Mouse (Mus musculus) midbrain, embryonic 11.5 days (tissue): ENCODE measurements around the gene Cnih2. TPM values are rescaled to one million over a fixed set of nuclear protein-coding genes. Genes with fewer than 3 reads are reported as not detected.

Experiments used
- ATAC-seq: fragments of 200-750 bp; cut with Nextera tagmentation; 2 replicates; pipeline ENCODE4 v1.8.0; 2017; ENCODE audit warnings: moderate TSS enrichment, moderate library complexity; ENCODE audit not compliant: low FRiP score
- DNase-seq: peaks from one replicate; pipeline ENCODE4 v3.0.0; 2015; ENCODE audit warnings: low spot score; ENCODE audit errors: missing footprints
- H3K27ac ChIP-seq: fragments of 300-500 bp; sonication (generic); 2 replicates; pipeline ENCODE4 v1.5.1; 2014; ENCODE audit warnings: low read depth, low read length
- H3K27me3 ChIP-seq: fragments of 300-500 bp; sonication (generic); 2 replicates; pipeline ENCODE4 v1.6.1; 2014; ENCODE audit warnings: mild to moderate bottlenecking, low read length, moderate library complexity, mixed read lengths; ENCODE audit not compliant: control insufficient read depth, insufficient read depth
- H3K36me3 ChIP-seq: fragments of 300-500 bp; sonication (generic); 2 replicates; pipeline ENCODE4 v1.6.1; 2014; ENCODE audit warnings: mild to moderate bottlenecking, low read length, moderate library complexity, mixed read lengths; ENCODE audit not compliant: control insufficient read depth, insufficient read depth
- H3K4me1 ChIP-seq: fragments of 300-500 bp; sonication (generic); 2 replicates; pipeline ENCODE4 v1.6.1; 2014; ENCODE audit warnings: low read length; ENCODE audit not compliant: control insufficient read depth, insufficient read depth
- H3K4me2 ChIP-seq: fragments of 300-500 bp; sonication (generic); 2 replicates; pipeline ENCODE4 v1.6.1; 2014; ENCODE audit warnings: mild to moderate bottlenecking, moderate library complexity
- H3K4me3 ChIP-seq: fragments of 300-500 bp; sonication (generic); 2 replicates; pipeline ENCODE4 v1.5.1; 2014; ENCODE audit warnings: low read depth, low read length
- H3K9ac ChIP-seq: fragments of 300-500 bp; sonication (generic); 2 replicates; pipeline ENCODE4 v1.6.1; 2014; ENCODE audit warnings: low read length
- H3K9me3 ChIP-seq: fragments of 300-500 bp; sonication (generic); 2 replicates; pipeline ENCODE4 v1.6.1; 2016; ENCODE audit warnings: low read length; ENCODE audit not compliant: control insufficient read depth
- WGBS: fragments of 180-500 bp; shearing (Covaris S2); extraction: QIAGEN DNeasy Blood & Tissue Kit; methylation state at CpG from one replicate; pipeline ENCODE4 v1.1.7; 2014; 5-methylcytosine and 5-hydroxymethylcytosine counted together
- polyA plus RNA-seq: library from polyadenylated mRNA; unstranded; fragments of >200 nt; fragmentation: Nextera tagmentation; extraction: Ambion mirVana; gene quantifications from 2 replicates; pipeline ENCODE4 v1.2.1, GENCODE M21; 2014

Cnih2 gene
- 106 and 115 TPM in 2 replicates for polyA plus RNA-seq

- DNase-seq (peak; percentile 98), ATAC-seq (peak; percentile 65)
- peak within 1 kb of the TSS; percentile 68 for H3K27ac ChIP-seq
- peak within 1 kb of the TSS; percentile 91 for H3K9ac ChIP-seq
- peak within 1 kb of the TSS; percentile 69 for H3K4me3 ChIP-seq
- H3K4me2 ChIP-seq: peak within 1 kb of the TSS; percentile 99
- 3% methylated on average over 46 of the region's 48 CpGs for WGBS
- peaks cover 48% of the 10 kb centered on the region for H3K4me1 ChIP-seq
- peaks cover 13% of the 10 kb centered on the region for H3K36me3 ChIP-seq
- no peaks in the 10 kb centered on the region for H3K27me3 ChIP-seq
- no peaks in the 10 kb centered on the region for H3K9me3 ChIP-seq
These were observed at the start of gene Cnih2 for GRCm38 (mm10) chr19:5098363-5099143. TSS of gene Cnih2 (minus strand) at chr19:5098521.

- Histone ChIP-seq H3K4me2 (no peak overlapping the region), H3K9ac (no peak overlapping the region), H3K36me3 (no peaks in the 10 kb centered on the region), H3K4me1 (no peaks in the 10 kb centered on the region), H3K27me3 (no peaks in the 10 kb centered on the region), H3K27ac (no peak overlapping the region), H3K4me3 (no peak overlapping the region), H3K9me3 (no peaks in the 10 kb centered on the region)
- WGBS: 0% methylated on average over 2 of the region's 2 CpGs
- DNase-seq (peak; percentile 92), ATAC-seq (no peak)
These were observed 41.3 kb upstream of the Cnih2 start for GRCm38 (mm10) chr19:5139640-5140039.

- WGBS: 72% methylated on average over 4 of the region's 4 CpGs
- DNase-seq: no peak
These were observed 32.9 kb upstream of the Cnih2 start for GRCm38 (mm10) chr19:5131237-5131636.

GRCm38 (mm10) chr19:5129770-5130169 is 31.4 kb upstream of the Cnih2 start:
- H3K4me2 ChIP-seq: no peak overlapping the region
- H3K27ac ChIP-seq: no peak overlapping the region
- no peak for ATAC-seq
- peak; percentile 77 for DNase-seq
- WGBS: 36% methylated on average over 1 of the region's 1 CpGs
- H3K9ac ChIP-seq: no peak overlapping the region
- no peaks in the 10 kb centered on the region for H3K36me3 ChIP-seq
- H3K9me3 ChIP-seq: no peaks in the 10 kb centered on the region
- H3K4me1 ChIP-seq: no peaks in the 10 kb centered on the region
- H3K27me3 ChIP-seq: no peaks in the 10 kb centered on the region
- no peak overlapping the region for H3K4me3 ChIP-seq

More at GRCm38 (mm10) chr19:5131237-5131636, 32.9 kb upstream of the Cnih2 start:
- no peaks in the 10 kb centered on the region for H3K9me3 ChIP-seq
- no peak overlapping the region for H3K4me2 ChIP-seq
- H3K4me1 ChIP-seq: no peaks in the 10 kb centered on the region
- H3K9ac ChIP-seq: no peak overlapping the region
- H3K36me3 ChIP-seq: no peaks in the 10 kb centered on the region
- ATAC-seq: no peak
- no peak overlapping the region for H3K27ac ChIP-seq
- H3K4me3 ChIP-seq: no peak overlapping the region
- no peaks in the 10 kb centered on the region for H3K27me3 ChIP-seq

- peak; percentile 67 for DNase-seq
- H3K27me3 ChIP-seq: peaks cover 1% of the 10 kb centered on the region; the same call in 1 of the 2 replicates
- no peak overlapping the region for H3K4me2 ChIP-seq
- H3K4me1 ChIP-seq: no peaks in the 10 kb centered on the region
- 67% methylated on average over 7 of the region's 7 CpGs for WGBS
- H3K9ac ChIP-seq: no peak overlapping the region
- H3K9me3 ChIP-seq: no peaks in the 10 kb centered on the region
- H3K27ac ChIP-seq: no peak overlapping the region
- no peak for ATAC-seq
- H3K4me3 ChIP-seq: no peak overlapping the region
- H3K36me3 ChIP-seq: no peaks in the 10 kb centered on the region
These were observed 25.8 kb upstream of the Cnih2 start for GRCm38 (mm10) chr19:5124055-5124614.

- no peak for ATAC-seq
- WGBS: 86% methylated on average over 3 of the region's 3 CpGs
- no peak overlapping the region for H3K4me2 ChIP-seq
- no peak overlapping the region for H3K9ac ChIP-seq
- no peaks in the 10 kb centered on the region for H3K36me3 ChIP-seq
- DNase-seq: no peak
- no peak overlapping the region for H3K27ac ChIP-seq
- H3K4me1 ChIP-seq: peaks cover 4% of the 10 kb centered on the region; the same call in 1 of the 2 replicates
- no peak overlapping the region for H3K4me3 ChIP-seq
- peaks cover 2% of the 10 kb centered on the region; the same call in 1 of the 2 replicates for H3K27me3 ChIP-seq
- no peaks in the 10 kb centered on the region for H3K9me3 ChIP-seq
These were observed 24.9 kb upstream of the Cnih2 start for GRCm38 (mm10) chr19:5123241-5123640.

- no peak overlapping the region for H3K4me2 ChIP-seq
- no peak overlapping the region for H3K27ac ChIP-seq
- no peaks in the 10 kb centered on the region for H3K9me3 ChIP-seq
- WGBS: 79% methylated on average over 10 of the region's 10 CpGs
- peaks cover 4% of the 10 kb centered on the region; the same call in 1 of the 2 replicates for H3K4me1 ChIP-seq
- ATAC-seq: no peak
- H3K9ac ChIP-seq: no peak overlapping the region
- peak; percentile 75 for DNase-seq
- peaks cover 2% of the 10 kb centered on the region; the same call in 1 of the 2 replicates for H3K27me3 ChIP-seq
- no peaks in the 10 kb centered on the region for H3K36me3 ChIP-seq
- no peak overlapping the region for H3K4me3 ChIP-seq
These were observed 24.2 kb upstream of the Cnih2 start for GRCm38 (mm10) chr19:5122492-5122891.

- Histone ChIP-seq H3K4me2 (peak within 1 kb of the TSS; percentile 85), H3K27me3 (peaks cover 2% of the 10 kb centered on the region; the same call in 1 of the 2 replicates), H3K9ac (peak within 1 kb of the TSS; percentile 82), H3K36me3 (peaks cover 4% of the 10 kb centered on the region; the same call in 1 of the 2 replicates), H3K27ac (peak within 1 kb of the TSS; percentile 66), H3K4me3 (peak within 1 kb of the TSS; percentile 87), H3K9me3 (no peaks in the 10 kb centered on the region), H3K4me1 (peaks cover 10% of the 10 kb centered on the region)
- WGBS: under 1% methylated on average over 18 of the region's 18 CpGs
- ATAC-seq (peak; percentile 94), DNase-seq (no peak)
These were observed 20.0 kb upstream of the Cnih2 start, which contains the start of gene Klc2 for GRCm38 (mm10) chr19:5118384-5118698. TSS of gene Klc2 (minus strand) at chr19:5118560.
